Mouse (Mus musculus) heart, postnatal 0 days (tissue): ENCODE results near the gene Kcnt2.

Experiments used
- CTCF ChIP-seq: IDR thresholded peaks from 2 replicates; pipeline ENCODE4 v1.5.1; 2016; ENCODE audit warnings: antibody characterized with exemption, control low read depth, low read depth
- EP300 ChIP-seq: IDR thresholded peaks from 2 replicates; pipeline ENCODE4 v1.6.1; 2016; ENCODE audit warnings: antibody characterized with exemption, low read depth

GRCm38 (mm10) chr1:140560801-140561200 is 314.8 kb downstream of the Kcnt2 start:
- no peak for TF ChIP-seq CTCF
- TF ChIP-seq EP300, result no peak
